In genomic region chr4:127517978-127518377, GRCm38 (mm10) we compare ENCODE assay signal across 13 mouse cellular contexts.
DNase-seq lines count a peak whose midpoint lies in the region; ATAC-seq and TF ChIP-seq lines count a peak whose summit lies in the region.
"Had no signal": no experiment of that assay in that cellular context is flagged by ENCODE, and none has a peak within 500 bp of the region (broad histone marks: within the 10 kb centered on the region; RNA-seq: fewer than 3 reads in every experiment).

No protein-coding gene starts in this region.

- H3K27me3 ChIP-seq in kidney, embryonic 16.5 days (ENCODE audit: insufficient read depth, low read length), result no peaks in the 10 kb centered on the region
- no peaks in the 10 kb centered on the region for H3K27me3 ChIP-seq in testis, adult 2 months (ENCODE audit: control insufficient read depth, insufficient read depth, low read length)
- H3K27me3 ChIP-seq: forebrain, embryonic 15.5 days; heart, embryonic 12.5 days; limb, embryonic 12.5 days had no signal

- H3K27ac ChIP-seq in kidney, embryonic 16.5 days (ENCODE audit: low read length), result no peak overlapping the region
- no peak overlapping the region for H3K27ac ChIP-seq in testis, adult 2 months (ENCODE audit: control insufficient read depth, insufficient read depth, low read depth, low read length)
- H3K27ac ChIP-seq: forebrain, embryonic 15.5 days; limb, embryonic 12.5 days; midbrain, embryonic 10.5 days had no signal

- WGBS in kidney, embryonic 16.5 days, result 97% methylated on average over 1 of the region's 1 CpGs

- no peak overlapping the region for H3K4me2 ChIP-seq in kidney, embryonic 16.5 days (replicated peaks; ENCODE audit: low read depth, low read length)
- H3K4me2 ChIP-seq: forebrain, embryonic 15.5 days; heart, embryonic 12.5 days; limb, embryonic 12.5 days had no signal

- no peaks in the 10 kb centered on the region for H3K4me1 ChIP-seq in kidney, embryonic 16.5 days (ENCODE audit: insufficient read depth, low read length)
- H3K4me1 ChIP-seq in testis, adult 2 months (ENCODE audit: control insufficient read depth, insufficient read depth, low read length), result no peaks in the 10 kb centered on the region
- H3K4me1 ChIP-seq: forebrain, embryonic 15.5 days; heart, embryonic 12.5 days; limb, embryonic 12.5 days; midbrain, embryonic 10.5 days had no signal

- no peaks in the 10 kb centered on the region for H3K36me3 ChIP-seq in kidney, embryonic 16.5 days (ENCODE audit: insufficient read depth, low read length)
- no peaks in the 10 kb centered on the region for H3K36me3 ChIP-seq in testis, adult 2 months (ENCODE audit: control insufficient read depth, insufficient read depth, low read length)
- H3K36me3 ChIP-seq: forebrain, embryonic 15.5 days; heart, embryonic 12.5 days; limb, embryonic 12.5 days; midbrain, embryonic 10.5 days had no signal

- no peak for TF ChIP-seq POLR2A in testis, adult 2 months (IDR thresholded peaks at IDR 0.05; ENCODE audit: control insufficient read depth, low read depth, low read length)

- TF ChIP-seq CTCF in testis, adult 2 months (IDR thresholded peaks at IDR 0.05; ENCODE audit: control insufficient read depth, insufficient read depth, insufficient replicate concordance, low read depth, low read length), result peak; percentile 30; the same call in 1 of the 2 replicates

- H3K9ac ChIP-seq in kidney, embryonic 16.5 days (replicated peaks; ENCODE audit: low read length), result no peak overlapping the region
- H3K9ac ChIP-seq: forebrain, embryonic 15.5 days; heart, embryonic 12.5 days; limb, embryonic 12.5 days had no signal

- H3K9me3 ChIP-seq in kidney, embryonic 16.5 days (ENCODE audit: low read length), result 0 out of 2 replicates have a peak, but pooled peaks cover 2% of the 10 kb centered on the region
- H3K9me3 ChIP-seq: forebrain, embryonic 15.5 days; limb, embryonic 12.5 days; midbrain, embryonic 10.5 days had no signal

- H3K4me3 ChIP-seq in kidney, embryonic 16.5 days (ENCODE audit: low read length), result no peak overlapping the region
- no peak overlapping the region for H3K4me3 ChIP-seq in testis, adult 2 months (ENCODE audit: control insufficient read depth, low read depth, low read length)
- H3K4me3 ChIP-seq: forebrain, embryonic 15.5 days; heart, embryonic 12.5 days; limb, embryonic 12.5 days; midbrain, embryonic 10.5 days had no signal

- no peak for ATAC-seq in kidney, embryonic 16.5 days (ENCODE audit: low FRiP score, low TSS enrichment)
- ATAC-seq in erythroid progenitor cell, adult 5-6 weeks (replicated peaks; ENCODE audit: low FRiP score, poor library complexity, severe bottlenecking), result no peak
- ATAC-seq: forebrain, embryonic 15.5 days; inflammation-experienced regulatory T-cells, adult 6 months had no signal

- DNase-seq in cerebellum, postnatal 14 days, result peak; percentile 20 to 32
- no peak for DNase-seq in cerebellum, adult 18-20 months
- DNase-seq in kidney, postnatal 10 days, result peak; percentile 12
- DNase-seq in testis, postnatal 10 days (ENCODE audit: low spot score), result no peak
- DNase-seq in cerebellum, adult 8-10 months, result no peak

Comparison
In these comparisons a context has a peak if more than half of its experiments do, and no peak if none do; other contexts are left out.
1. DNase-seq: peak in cerebellum, postnatal 14 days (2 of 2) and kidney, postnatal 10 days (single experiment); none in cerebellum, adult 18-20 months (0 of 2), testis, postnatal 10 days (single experiment) and cerebellum, adult 8-10 months (single experiment).